Mouse (Mus musculus) heart, embryonic 13.5 days (tissue): ENCODE measurements around the gene Lrrc63. TPM values are rescaled to one million over a fixed set of nuclear protein-coding genes. Genes with fewer than 3 reads are reported as not detected.

ENCODE experiments used
- ATAC-seq: fragments of 200-750 bp; cut with Nextera tagmentation; 2 replicates; pipeline ENCODE4 v1.8.0; 2017; ENCODE audit warnings: moderate TSS enrichment; ENCODE audit not compliant: insufficient number of reproducible peaks, low FRiP score, low TSS enrichment; ENCODE audit errors: extremely low read depth
- H3K27ac ChIP-seq: fragments of 300-500 bp; sonication (generic); replicated peaks from 2 replicates; pipeline ENCODE4 v1.5.1; 2015; ENCODE audit warnings: moderate library complexity, mild to moderate bottlenecking, inconsistent platforms
- H3K27me3 ChIP-seq: fragments of 300-500 bp; sonication (generic); replicated peaks from 2 replicates; pipeline ENCODE4 v1.6.1; 2015; ENCODE audit warnings: mild to moderate bottlenecking, inconsistent platforms
- H3K36me3 ChIP-seq: fragments of 300-500 bp; sonication (generic); 2 replicates; pipeline ENCODE4 v1.6.1; 2015; ENCODE audit warnings: mild to moderate bottlenecking, inconsistent platforms
- H3K4me1 ChIP-seq: fragments of 300-500 bp; sonication (generic); 2 replicates; pipeline ENCODE4 v1.6.1; 2015; ENCODE audit warnings: inconsistent platforms
- H3K4me2 ChIP-seq: fragments of 300-500 bp; sonication (generic); 2 replicates; pipeline ENCODE4 v1.6.1; 2015; ENCODE audit warnings: inconsistent platforms, mild to moderate bottlenecking, moderate library complexity
- H3K4me3 ChIP-seq: fragments of 300-500 bp; sonication (generic); 2 replicates; pipeline ENCODE4 v1.5.1; 2015; ENCODE audit warnings: moderate library complexity, mild to moderate bottlenecking, inconsistent platforms
- H3K9ac ChIP-seq: fragments of 300-500 bp; sonication (generic); 2 replicates; pipeline ENCODE4 v1.6.1; 2015; ENCODE audit warnings: inconsistent platforms, mild to moderate bottlenecking, moderate library complexity
- H3K9me3 ChIP-seq: fragments of 300-500 bp; sonication (generic); 2 replicates; pipeline ENCODE4 v1.6.1; 2016; ENCODE audit warnings: inconsistent platforms
- WGBS: fragments of 180-500 bp; shearing (Covaris S2); methylation state at CpG from one replicate; pipeline ENCODE4 v1.1.7; 2015; ENCODE audit warnings: mixed read lengths; 5-methylcytosine and 5-hydroxymethylcytosine counted together
- polyA plus RNA-seq: library from polyadenylated mRNA; unstranded; fragments of >200 nt; fragmentation: Nextera tagmentation; extraction: Ambion mirVana; gene quantifications from 2 replicates; pipeline ENCODE4 v1.2.1, GENCODE M21; 2015

The Lrrc63 gene
- polyA plus RNA-seq, 1 experiment from 2014 or later: 0.11 TPM

DNA sequence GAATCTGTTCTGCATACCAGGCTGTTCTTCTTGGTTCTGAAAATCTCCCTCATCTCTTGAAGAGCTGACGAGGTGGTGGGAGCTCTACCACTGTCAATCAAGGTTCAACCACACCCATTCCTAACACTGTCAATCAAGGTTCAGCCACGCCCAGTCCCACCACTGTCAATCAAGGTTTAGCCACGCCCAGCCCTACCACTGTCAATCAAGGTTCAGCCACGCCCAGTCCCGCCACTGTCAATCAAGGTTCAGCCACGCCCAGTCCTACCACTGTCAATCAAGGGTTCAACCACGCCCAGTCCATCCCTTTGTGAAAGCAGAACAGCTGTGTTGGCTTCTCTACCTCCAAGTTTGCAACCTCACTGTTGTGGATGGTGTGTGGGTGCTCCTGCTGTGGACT lies 66.2 kb downstream of the Lrrc63 start:
- 75% methylated on average over 7 of the region's 7 CpGs for WGBS
- ATAC-seq: no peak
- H3K4me3 ChIP-seq: no peak overlapping the region
- no peaks in the 10 kb centered on the region for H3K9me3 ChIP-seq
- no peak overlapping the region for H3K9ac ChIP-seq
- H3K27ac ChIP-seq: no peak overlapping the region
- peaks cover 9% of the 10 kb centered on the region for H3K4me1 ChIP-seq
- H3K27me3 ChIP-seq: no peaks in the 10 kb centered on the region
- no peak overlapping the region for H3K4me2 ChIP-seq
- no peaks in the 10 kb centered on the region for H3K36me3 ChIP-seq

- Histone ChIP-seq H3K27ac (no peak overlapping the region), H3K4me2 (no peak overlapping the region), H3K4me3 (no peak overlapping the region), H3K36me3 (no peaks in the 10 kb centered on the region), H3K9ac (no peak overlapping the region), H3K4me1 (peaks cover 9% of the 10 kb centered on the region), H3K27me3 (no peaks in the 10 kb centered on the region), H3K9me3 (no peaks in the 10 kb centered on the region)
- WGBS: 86% methylated on average over 8 of the region's 8 CpGs
- no peak for ATAC-seq
Measured at GRCm38 (mm10) chr14:75063936-75064335, 66.7 kb downstream of the Lrrc63 start.

DNA sequence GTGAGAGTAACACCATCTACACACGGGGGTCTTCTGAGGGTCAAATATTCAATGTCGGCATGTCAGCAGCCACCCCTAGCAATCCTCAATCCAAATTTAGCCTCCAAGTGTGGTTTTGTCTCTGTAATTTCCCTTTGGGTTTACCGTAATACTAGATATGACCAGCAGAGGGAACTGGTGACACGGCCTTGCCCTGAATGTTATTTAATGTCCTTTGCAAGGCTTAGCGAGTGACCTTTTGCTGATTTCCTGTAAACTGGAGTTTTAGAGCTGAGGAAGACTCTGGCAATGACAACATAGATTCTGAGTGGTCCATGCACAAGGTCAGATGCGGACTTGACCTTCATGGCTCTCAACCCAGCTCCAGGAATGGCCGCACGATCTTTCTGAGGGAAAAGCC lies 70.1 kb downstream of the Lrrc63 start:
- Histone ChIP-seq H3K27ac (peak overlapping the region; percentile 8; the same call in 1 of the 2 replicates), H3K4me3 (no peak overlapping the region), H3K9ac (no peak overlapping the region), H3K27me3 (no peaks in the 10 kb centered on the region), H3K4me2 (no peak overlapping the region), H3K4me1 (peaks cover 9% of the 10 kb centered on the region), H3K9me3 (no peaks in the 10 kb centered on the region), H3K36me3 (no peaks in the 10 kb centered on the region)
- no peak for ATAC-seq
- 29% methylated on average over 8 of the region's 8 CpGs for WGBS

GRCm38 (mm10) chr14:75056861-75057431 lies 73.7 kb downstream of the Lrrc63 start:
- 71% methylated on average over 9 of the region's 9 CpGs for WGBS
- Histone ChIP-seq H3K36me3 (no peaks in the 10 kb centered on the region), H3K4me1 (peaks cover 15% of the 10 kb centered on the region), H3K4me3 (no peak overlapping the region), H3K9ac (no peak overlapping the region), H3K4me2 (no peak overlapping the region), H3K27me3 (no peaks in the 10 kb centered on the region), H3K27ac (no peak overlapping the region), H3K9me3 (no peaks in the 10 kb centered on the region)
- no peak for ATAC-seq

- Histone ChIP-seq H3K9ac (no peak overlapping the region), H3K4me1 (peaks cover 6% of the 10 kb centered on the region; the same call in 1 of the 2 replicates), H3K27ac (no peak overlapping the region), H3K4me2 (no peak overlapping the region), H3K36me3 (peaks cover 4% of the 10 kb centered on the region; the same call in 1 of the 2 replicates), H3K27me3 (no peaks in the 10 kb centered on the region), H3K4me3 (no peak overlapping the region), H3K9me3 (no peaks in the 10 kb centered on the region)
- WGBS: 64% methylated on average over 14 of the region's 14 CpGs
- no peak for ATAC-seq
Measured at GRCm38 (mm10) chr14:75054455-75055343, 76.0 kb downstream of the Lrrc63 start.

DNA sequence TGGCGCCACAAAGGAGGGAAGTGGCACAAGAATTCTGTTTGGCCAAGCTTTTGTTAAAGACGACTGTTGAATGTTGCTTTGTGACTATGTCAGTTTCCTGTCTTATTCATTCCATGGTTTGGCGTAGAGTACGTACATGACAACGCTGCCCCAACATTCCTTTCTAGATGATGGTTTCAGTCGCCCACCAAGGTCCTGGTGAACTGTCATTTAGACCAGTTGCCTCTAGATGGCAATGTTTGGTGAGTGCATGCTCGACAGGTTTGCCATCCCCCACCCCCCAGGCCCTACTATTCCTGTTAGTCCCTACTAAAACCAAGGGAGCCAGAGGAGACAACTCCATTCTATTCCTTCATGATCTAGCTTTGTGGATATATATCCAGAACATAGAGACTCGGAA lies 78.2 kb downstream of the Lrrc63 start:
- Histone ChIP-seq H3K27me3 (no peaks in the 10 kb centered on the region), H3K4me2 (no peak overlapping the region), H3K9me3 (no peaks in the 10 kb centered on the region), H3K27ac (no peak overlapping the region), H3K9ac (no peak overlapping the region), H3K36me3 (peaks cover 4% of the 10 kb centered on the region; the same call in 1 of the 2 replicates), H3K4me3 (no peak overlapping the region), H3K4me1 (peaks cover 6% of the 10 kb centered on the region; the same call in 1 of the 2 replicates)
- WGBS: 57% methylated on average over 8 of the region's 8 CpGs
- ATAC-seq: no peak

- ATAC-seq: no peak
- no peak overlapping the region for H3K27ac ChIP-seq
- peaks cover 3% of the 10 kb centered on the region; the same call in 1 of the 2 replicates for H3K36me3 ChIP-seq
- 50% methylated on average over 7 of the region's 7 CpGs for WGBS
- no peak overlapping the region for H3K4me2 ChIP-seq
- no peak overlapping the region for H3K4me3 ChIP-seq
- no peaks in the 10 kb centered on the region for H3K4me1 ChIP-seq
- no peaks in the 10 kb centered on the region for H3K27me3 ChIP-seq
- no peak overlapping the region for H3K9ac ChIP-seq
- no peaks in the 10 kb centered on the region for H3K9me3 ChIP-seq
Measured at GRCm38 (mm10) chr14:75045184-75045583, 85.5 kb downstream of the Lrrc63 start.

GRCm38 (mm10) chr14:75035431-75035830 lies 95.2 kb downstream of the Lrrc63 start:
- no peak overlapping the region for H3K9ac ChIP-seq
- H3K4me2 ChIP-seq: no peak overlapping the region
- H3K36me3 ChIP-seq: no peaks in the 10 kb centered on the region
- H3K27me3 ChIP-seq: 0 out of 2 replicates have a peak, but pooled peaks cover 3% of the 10 kb centered on the region
- 60% methylated on average over 11 of the region's 11 CpGs for WGBS
- H3K9me3 ChIP-seq: no peaks in the 10 kb centered on the region
- ATAC-seq: no peak
- H3K4me1 ChIP-seq: no peaks in the 10 kb centered on the region
- no peak overlapping the region for H3K27ac ChIP-seq
- no peak overlapping the region for H3K4me3 ChIP-seq

Other genes starting within 250 kb of the Lrrc63 start
- gene Lrch1, start 183.0 kb downstream of the Lrrc63 start, polyA plus RNA-seq: 9.1 and 10.4 TPM in 2 replicates
- 1.2 and 1.3 TPM in 2 replicates for gene Rubcnl, start 114.9 kb downstream of the Lrrc63 start, polyA plus RNA-seq
- 24.5 and 29.1 TPM in 2 replicates for gene Lcp1, start 220 bp upstream of the Lrrc63 start, polyA plus RNA-seq
- 0.28 and 3.1 TPM in 2 replicates for gene Cpb2, start 111.4 kb upstream of the Lrrc63 start, polyA plus RNA-seq
- gene Zc3h13, start 153.5 kb upstream of the Lrrc63 start, polyA plus RNA-seq: 19.9 and 21.2 TPM in 2 replicates